Mouse (Mus musculus) CH12.LX (cell line): Measurements from ENCODE around the gene Kitl.

ENCODE experiments used
- CTCF ChIP-seq, 2 experiments: IDR thresholded peaks in 1 of 2; conservative IDR thresholded peaks in 1 of 2; 2 replicates each; pipeline ENCODE4 v1.5.1; 2011 to 2012; ENCODE audit warnings: low read depth in 2 of 2, low read length in 2 of 2, improper control_type of control experiment in 1 of 2, inconsistent platforms in 1 of 2, mild to moderate bottlenecking in 1 of 2, moderate library complexity in 1 of 2
- EP300 ChIP-seq: IDR thresholded peaks from 2 replicates; pipeline ENCODE4 v1.6.1; 2011; ENCODE audit warnings: low read length, improper control_type of control experiment
- HCFC1 ChIP-seq: IDR thresholded peaks from 2 replicates; pipeline ENCODE4 v1.6.1; 2012; ENCODE audit warnings: low read depth, mild to moderate bottlenecking, inconsistent platforms, low read length, improper control_type of control experiment
- MAX ChIP-seq: IDR thresholded peaks from 2 replicates; pipeline ENCODE4 v1.6.1; 2011; ENCODE audit warnings: low read length, improper control_type of control experiment
- MEF2A ChIP-seq: IDR thresholded peaks from 2 replicates; pipeline ENCODE4 v1.6.1; 2014; ENCODE audit warnings: low read depth, mild to moderate bottlenecking, inconsistent platforms, low read length, improper control_type of control experiment, borderline replicate concordance
- POLR2A ChIP-seq: IDR thresholded peaks from 2 replicates; pipeline ENCODE4 v1.6.1; 2011; ENCODE audit warnings: low read depth, mild to moderate bottlenecking, improper control_type of control experiment, low read length
- RCOR1 ChIP-seq: conservative IDR thresholded peaks from 2 replicates; pipeline ENCODE4 v1.6.1; 2012; ENCODE audit warnings: low read depth, mild to moderate bottlenecking, inconsistent platforms, low read length, improper control_type of control experiment
- ZKSCAN1 ChIP-seq: IDR thresholded peaks from 2 replicates; pipeline ENCODE4 v1.6.1; 2012; ENCODE audit warnings: low read depth, inconsistent platforms, low read length, improper control_type of control experiment, borderline replicate concordance

- TF ChIP-seq MAX (no peak), CTCF (conservative IDR thresholded peaks at IDR 0.05 in 1 of 2, IDR thresholded peaks at IDR 0.05 in 1 of 2; ENCODE audit: low read depth in 2 of 2, low read length in 2 of 2) (no peak), ZKSCAN1 (no peak), MEF2A (no peak), EP300 (no peak), HCFC1 (no peak), POLR2A (no peak), RCOR1 (no peak)
Observed at GRCm38 (mm10) chr10:100131657-100132056, 116.2 kb downstream of the Kitl start.
